ENCODE assay signal across 17 mouse cellular contexts in the genomic region with DNA sequence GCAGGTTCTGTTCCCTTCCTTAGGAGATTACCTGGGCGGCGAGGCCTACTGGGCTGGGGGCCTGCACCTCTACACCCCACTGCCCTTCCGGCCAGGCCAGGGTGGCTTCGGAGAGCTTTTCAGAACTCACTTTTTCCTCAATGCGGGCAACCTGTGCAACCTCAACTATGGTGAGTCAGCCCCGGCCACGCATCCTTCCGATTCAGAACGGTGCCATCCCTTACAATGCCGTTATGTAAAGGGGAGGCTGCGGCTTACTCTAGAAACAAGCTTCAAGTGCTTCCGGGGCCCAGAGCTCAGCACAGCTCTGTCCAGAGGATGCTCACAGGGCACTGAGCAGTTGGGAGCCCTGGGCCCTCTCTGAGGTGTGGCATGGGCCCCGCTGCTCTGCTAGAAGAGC. TPM values are rescaled to one million over a fixed set of nuclear protein-coding genes. Genes with fewer than 3 reads are reported as not detected.
A peak's percentile ranks its signal among the peaks of the same experiment; 100 is the strongest.
DNase-seq lines count a peak whose midpoint lies in the region; ATAC-seq and TF ChIP-seq lines count a peak whose summit lies in the region.
"Had no signal": no experiment of that assay in that cellular context is flagged by ENCODE, and none has a peak within 500 bp of the region (broad histone marks: within the 10 kb centered on the region; RNA-seq: fewer than 3 reads in every experiment).

No protein-coding gene starts in this region.

- no peaks in the 10 kb centered on the region for H3K9me3 ChIP-seq in heart, embryonic 13.5 days
- H3K9me3 ChIP-seq in liver, embryonic 14.5 days (ENCODE audit: control insufficient read depth, low read length): no peaks in the 10 kb centered on the region
- H3K9me3 ChIP-seq: lung, embryonic 15.5 days had no signal

- H3K27ac ChIP-seq in heart, embryonic 13.5 days (replicated peaks): peak overlapping the region; percentile 76
- H3K27ac ChIP-seq in left cerebral cortex, adult 2 months: peak overlapping the region; percentile 36; the same call in 1 of the 2 replicates
- peak overlapping the region; percentile 94 for H3K27ac ChIP-seq in liver, embryonic 14.5 days
- H3K27ac ChIP-seq: hindbrain, embryonic 14.5 days had no signal

- no peak overlapping the region for H3K9ac ChIP-seq in heart, embryonic 13.5 days
- H3K9ac ChIP-seq in liver, embryonic 14.5 days (replicated peaks): peak overlapping the region; percentile 64
- H3K9ac ChIP-seq: hindbrain, embryonic 14.5 days; lung, embryonic 15.5 days had no signal

- intact Hi-C loops in left cerebral cortex, adult 2 months (cut with DNase I): loop anchor here (5.0 kb wide), 1 partner anchor 402 kb away; no protein-coding TSS in a partner anchor
- intact Hi-C loops in left cerebral cortex, postnatal 25 days (cut with DNase I): no loop called here

- no peak for TF ChIP-seq CTCF in left cerebral cortex, adult 2 months (IDR thresholded peaks at IDR 0.05)
- TF ChIP-seq CTCF in liver, embryonic 14.5 days (IDR thresholded peaks at IDR 0.05; ENCODE audit: low read depth): no peak

- DNase-seq in heart, adult 18-20 months: no peak
- no peak for DNase-seq in left cerebral cortex, adult 2 months (ENCODE audit: extremely low spot score in 1 of 2, low spot score in 2 of 2)
- no peak for DNase-seq in left cerebral cortex, postnatal 25 days (ENCODE audit: low spot score in 2 of 2)
- no peak for DNase-seq in liver, embryonic 14.5 days (ENCODE audit: low read depth in 3 of 3, low spot score in 3 of 3)
- DNase-seq in embryo, embryonic 10.5 days (ENCODE audit: low spot score): no peak
- no peak for DNase-seq in retina, embryonic 14.5 days (ENCODE audit: low spot score)
- DNase-seq: cerebellum, adult 18-20 months; kidney, adult 11 months; left cerebral cortex, postnatal 4 days; retina, postnatal 1 day; spleen, adult 18-20 months had no signal

- H3K4me3 ChIP-seq in heart, embryonic 13.5 days: no peak overlapping the region
- H3K4me3 ChIP-seq in left cerebral cortex, adult 2 months: no peak overlapping the region
- peak overlapping the region; percentile 3 to 32; a peak in 2 of 4 replicates for H3K4me3 ChIP-seq in liver, embryonic 14.5 days (ENCODE audit: insufficient read depth in 1 of 2, low read depth in 2 of 2, low read length in 2 of 2)
- H3K4me3 ChIP-seq: lung, embryonic 15.5 days had no signal

- H3K36me3 ChIP-seq in heart, embryonic 13.5 days: peaks cover 85% of the 10 kb centered on the region
- peaks cover 45% of the 10 kb centered on the region for H3K36me3 ChIP-seq in liver, embryonic 14.5 days (replicated peaks; ENCODE audit: control insufficient read depth, insufficient read depth, low read depth)

- WGBS in heart, embryonic 13.5 days: 89% methylated on average over 13 of the region's 13 CpGs
- WGBS in liver, embryonic 14.5 days (ENCODE audit: insufficient replicate concordance): 67% methylated on average over 13 of the region's 13 CpGs

- H3K27me3 ChIP-seq in heart, embryonic 13.5 days (replicated peaks): no peaks in the 10 kb centered on the region
- H3K27me3 ChIP-seq in liver, embryonic 14.5 days (ENCODE audit: control insufficient read depth, insufficient read depth, low read length): no peaks in the 10 kb centered on the region
- H3K27me3 ChIP-seq: CH12.LX; lung, embryonic 15.5 days had no signal

- TF ChIP-seq EP300 in liver, embryonic 14.5 days (IDR thresholded peaks at IDR 0.05; ENCODE audit: low read depth): no peak

- peaks cover 41% of the 10 kb centered on the region for H3K4me1 ChIP-seq in heart, embryonic 13.5 days
- H3K4me1 ChIP-seq in liver, embryonic 14.5 days (replicated peaks; ENCODE audit: control insufficient read depth in 2 of 2, insufficient read depth in 2 of 2, low read length in 1 of 2): peaks cover 22 to 28% of the 10 kb centered on the region in 2 experiments
- H3K4me1 ChIP-seq: lung, embryonic 15.5 days had no signal

- no peak for ATAC-seq in heart, embryonic 13.5 days (ENCODE audit: extremely low read depth, insufficient number of reproducible peaks, low FRiP score, low TSS enrichment)
- ATAC-seq in common myeloid progenitor, adult 5-6 weeks (replicated peaks; ENCODE audit: low read depth, poor library complexity, severe bottlenecking): 0 out of 2 replicates have a peak, but pooled peaks have one; percentile 2
- no peak; the same call in 1 of the 2 replicates for ATAC-seq in liver, embryonic 14.5 days (ENCODE audit: insufficient read depth)

- no peak overlapping the region for H3K4me2 ChIP-seq in heart, embryonic 13.5 days
- peak overlapping the region; percentile 67 for H3K4me2 ChIP-seq in liver, embryonic 14.5 days (ENCODE audit: low read depth)
- H3K4me2 ChIP-seq: hindbrain, embryonic 14.5 days; lung, embryonic 15.5 days had no signal

RNA-seq across cellular contexts. Expression of a gene that starts 18.4 kb away (rescaled TPM):
- polyA plus RNA-seq in heart, embryonic 13.5 days (2015; fragmentation: Nextera tagmentation; extraction: Ambion mirVana): 103 and 117 TPM in 2 replicates
- total RNA-seq in heart, adult 18-20 months (2021): 100 to 1,000 TPM; 299 to 313 TPM
- total RNA-seq in left cerebral cortex, adult 2 months (2021): 100 to 1,000 TPM in 1 of 2 experiments, 10 to 100 TPM in 1; 99.4 to 111 TPM
- 100 to 1,000 TPM; 100 to 102 TPM for total RNA-seq in left cerebral cortex, postnatal 25 days (2021)
- 40.7 and 42.3 TPM in 2 replicates for total RNA-seq in common myeloid progenitor, adult 5-6 weeks (2017)
- 7.5 and 12.3 TPM in 2 replicates for polyA plus RNA-seq in liver, embryonic 14.5 days (2012; rRNA removed)
- 49.3 and 51.8 TPM in 2 replicates for polyA plus RNA-seq in liver, embryonic 14.5 days (2014; fragmentation: Nextera tagmentation; extraction: Ambion mirVana)

RNA-seq across cellular contexts. Expression of a gene that starts 21.4 kb away (rescaled TPM):
- polyA plus RNA-seq in heart, embryonic 13.5 days (2015; fragmentation: Nextera tagmentation; extraction: Ambion mirVana): 12.7 and 15.5 TPM in 2 replicates
- total RNA-seq in heart, adult 18-20 months (2021): 100 to 1,000 TPM in 1 of 2 experiments, 10 to 100 TPM in 1; 89.9 to 103 TPM
- total RNA-seq in left cerebral cortex, adult 2 months (2021): 10 to 100 TPM; 19.3 to 20.9 TPM
- 10 to 100 TPM; 25.1 to 27.3 TPM for total RNA-seq in left cerebral cortex, postnatal 25 days (2021)
- total RNA-seq in common myeloid progenitor, adult 5-6 weeks (2017): 1.3 and 4.2 TPM in 2 replicates
- 21.6 and 22.6 TPM in 2 replicates for polyA plus RNA-seq in liver, embryonic 14.5 days (2012; rRNA removed)
- polyA plus RNA-seq in liver, embryonic 14.5 days (2014; fragmentation: Nextera tagmentation; extraction: Ambion mirVana): 7.3 and 11.4 TPM in 2 replicates

RNA-seq across cellular contexts. Expression of a gene that starts 42.8 kb away (rescaled TPM):
- polyA plus RNA-seq in heart, embryonic 13.5 days (2015; fragmentation: Nextera tagmentation; extraction: Ambion mirVana): 0.88 and 0.94 TPM in 2 replicates
- total RNA-seq in heart, adult 18-20 months (2021): 1 to 10 TPM; 2.6 to 8.8 TPM
- total RNA-seq in left cerebral cortex, adult 2 months (2021): 10 to 100 TPM; 10.9 to 12.0 TPM
- total RNA-seq in left cerebral cortex, postnatal 25 days (2021): 10 to 100 TPM; 10.1 to 10.3 TPM
- not detected in 2 replicates for total RNA-seq in common myeloid progenitor, adult 5-6 weeks (2017)
- 4.0 TPM in 2 replicates for polyA plus RNA-seq in liver, embryonic 14.5 days (2012; rRNA removed)
- polyA plus RNA-seq in liver, embryonic 14.5 days (2014; fragmentation: Nextera tagmentation; extraction: Ambion mirVana): 0.66 and 0.72 TPM in 2 replicates
- total RNA-seq: monocyte, adult 5-6 weeks had no signal

Comparison
In these comparisons a context has a peak if more than half of its experiments do, and no peak if none do; other contexts are left out.
1. H3K27ac ChIP-seq: peak in every context shown above with its lines; median percentile 94 in liver, embryonic 14.5 days; 76 in heart, embryonic 13.5 days; 36 in left cerebral cortex, adult 2 months.
2. H3K4me3 ChIP-seq: peak in liver, embryonic 14.5 days (2 of 2); none in heart, embryonic 13.5 days (single experiment) and left cerebral cortex, adult 2 months (single experiment).